ENCODE assay signal across 8 mouse cellular contexts in the genomic region with DNA sequence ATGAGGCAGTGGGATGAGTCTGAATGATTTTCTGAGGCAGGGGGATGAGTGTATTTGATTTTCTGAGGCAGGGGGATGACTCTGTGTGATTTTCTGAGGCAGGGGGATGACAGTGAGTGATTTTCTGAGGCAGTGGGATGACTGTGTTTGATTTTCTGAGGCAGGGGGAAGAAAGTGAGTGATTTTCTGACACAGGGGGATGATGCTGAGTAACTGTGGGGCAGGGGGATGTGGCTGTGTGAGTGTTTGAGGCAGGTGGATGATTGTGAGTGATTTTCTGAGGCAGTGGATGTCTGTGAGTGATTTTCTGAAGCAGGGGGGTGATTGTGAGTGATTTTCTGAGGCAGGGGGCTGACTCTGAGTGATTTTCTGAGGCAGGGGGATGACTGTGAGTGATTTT. TPM values are rescaled to one million over a fixed set of nuclear protein-coding genes. Genes with fewer than 3 reads are reported as not detected.
DNase-seq lines count a peak whose midpoint lies in the region; ATAC-seq and TF ChIP-seq lines count a peak whose summit lies in the region.
"Not testable (repeated sequence)": the region's sequence is repeated elsewhere in the genome, so short reads cannot be mapped to it uniquely, and the experiment has no call there.

No protein-coding gene starts in this region.

- not testable (repeated sequence) for TF ChIP-seq CTCF in kidney, adult 2 months (conservative IDR thresholded peaks at IDR 0.05; ENCODE audit: insufficient read depth, insufficient read length, low read depth, low read length); liver, adult 2 months (IDR thresholded peaks at IDR 0.05; ENCODE audit: low read depth, low read length); spleen, adult 2 months (IDR thresholded peaks at IDR 0.05; ENCODE audit: extremely low read depth, insufficient read depth, insufficient read length, insufficient replicate concordance)

- H3K79me2 ChIP-seq in liver, adult 2 months (ENCODE audit: control insufficient read depth, insufficient read depth, low read length), result not testable (repeated sequence)

- not testable (repeated sequence) for TF ChIP-seq POLR2A in kidney, adult 2 months (IDR thresholded peaks at IDR 0.05; ENCODE audit: low read depth, low read length); liver, adult 2 months (IDR thresholded peaks at IDR 0.05; ENCODE audit: extremely low read depth, insufficient read depth, low read length); spleen, adult 2 months (IDR thresholded peaks at IDR 0.05; ENCODE audit: low read depth, low read length)

- H3K9ac ChIP-seq in liver, adult 2 months (ENCODE audit: low read depth, low read length), result not testable (repeated sequence)

- H3K36me3 ChIP-seq in kidney, adult 2 months (ENCODE audit: control insufficient read depth, insufficient read depth, low read length); liver, adult 2 months (ENCODE audit: control insufficient read depth, insufficient read depth, low read length); spleen, adult 2 months (ENCODE audit: control insufficient read depth, insufficient read depth, low read length): not testable (repeated sequence)

- H3K4me3 ChIP-seq in kidney, adult 2 months (ENCODE audit: insufficient read depth, low read depth, low read length); liver, adult 2 months (ENCODE audit: insufficient read depth, low read depth, low read length); spleen, adult 2 months (ENCODE audit: extremely low read depth, insufficient read depth, insufficient read length): not testable (repeated sequence)

- peak; percentile 90 for DNase-seq in WW6 (ENCODE audit: low read depth, low spot score)
- peak; percentile 68 for DNase-seq in gastrocnemius, postnatal 10 days
- peak; percentile 36 for DNase-seq in kidney, adult 2 months
- peak; percentile 46 for DNase-seq in liver, adult 2 months (ENCODE audit: extremely low read depth, low read depth, low spot score)
- peak; percentile 75 for DNase-seq in naive thymus-derived CD4-positive, alpha-beta T cell, adult 2 months (ENCODE audit: low read depth)
- DNase-seq in spleen, adult 2 months (ENCODE audit: low read depth in 1 of 2, low spot score in 2 of 2), result peak; percentile 71 to 74
- DNase-seq in urinary bladder, postnatal 4 days (ENCODE audit: low spot score in 2 of 2), result peak; percentile 66 to 97

- H3K27me3 ChIP-seq in kidney, adult 2 months (replicated peaks; ENCODE audit: control insufficient read depth, insufficient read depth, low read length); liver, adult 2 months (ENCODE audit: control insufficient read depth, insufficient read depth, low read length); spleen, adult 2 months (ENCODE audit: control insufficient read depth, insufficient read depth, low read length): not testable (repeated sequence)

- ATAC-seq in common myeloid progenitor, adult 5-6 weeks (replicated peaks; ENCODE audit: low read depth, poor library complexity, severe bottlenecking), result 0 out of 2 replicates have a peak, but pooled peaks have one; percentile 12

- not testable (repeated sequence) for H3K27ac ChIP-seq in kidney, adult 2 months (ENCODE audit: insufficient read depth, low read depth, low read length); liver, adult 2 months (replicated peaks; ENCODE audit: insufficient read depth, low read depth, low read length); spleen, adult 2 months (ENCODE audit: insufficient read depth, low read length)

- H3K4me1 ChIP-seq in kidney, adult 2 months (ENCODE audit: control insufficient read depth, insufficient read depth, low read length); liver, adult 2 months (ENCODE audit: control insufficient read depth, insufficient read depth, low read length); spleen, adult 2 months (ENCODE audit: control insufficient read depth, insufficient read depth, insufficient read length): not testable (repeated sequence)

RNA-seq across cellular contexts. Expression of a gene that starts 23.5 kb away (rescaled TPM):
- total RNA-seq in common myeloid progenitor, adult 5-6 weeks (2017), result 0.46 TPM in 1 of 2 replicates, not detected in the other
- total RNA-seq in gastrocnemius, postnatal 10 days (2021), result under 1 TPM; 0.19 to 0.23 TPM
- polyA plus RNA-seq in kidney, adult 2 months (2012; rRNA removed), result 2.3 and 3.2 TPM in 2 replicates
- 0.18 and 0.20 TPM in 2 replicates for total RNA-seq in liver, adult 2 months (2014; rRNA removed)
- polyA plus RNA-seq in liver, adult 2 months (2012; rRNA removed), result not detected in 2 replicates
- not detected in 2 replicates for polyA plus RNA-seq in spleen, adult 2 months (2012; rRNA removed)

Comparison
In these comparisons a context has a peak if more than half of its experiments do, and no peak if none do; other contexts are left out.
1. DNase-seq: peak in every context shown above with its lines; median percentile 90 in WW6; 82 in urinary bladder, postnatal 4 days; 75 in naive thymus-derived CD4-positive, alpha-beta T cell, adult 2 months; 72 in spleen, adult 2 months; 68 in gastrocnemius, postnatal 10 days; 46 in liver, adult 2 months; 36 in kidney, adult 2 months.